Mouse (Mus musculus) brain, embryonic 14.5 days (tissue): ENCODE measurements around the gene Dock1.

Experiments
- CTCF ChIP-seq: fragments of 200-500 bp; IDR thresholded peaks from 2 replicates; pipeline ENCODE4 v1.5.1; 2012; ENCODE audit warnings: inconsistent platforms, mild to moderate bottlenecking, moderate library complexity, borderline replicate concordance; ENCODE audit not compliant: insufficient read depth, insufficient read length; ENCODE audit errors: extremely low read depth
- POLR2A ChIP-seq: fragments of 200-500 bp; IDR thresholded peaks from 2 replicates; pipeline ENCODE4 v1.6.1; 2012; ENCODE audit warnings: mild to moderate bottlenecking, inconsistent platforms, borderline replicate concordance; ENCODE audit not compliant: poor library complexity, insufficient read depth, insufficient read length, severe bottlenecking; ENCODE audit errors: extremely low read depth

- no peak for TF ChIP-seq POLR2A
- TF ChIP-seq CTCF: no peak
Observed at GRCm38 (mm10) chr7:134840066-134840465, 169.6 kb downstream of the Dock1 start.
